Mouse (Mus musculus) spleen, embryonic (tissue): Measurements from ENCODE around the gene Tmem200b.

ENCODE experiments used
- CTCF ChIA-PET: fragments of 350-600 bp; sonication (Branson Sonifier 250); formaldehyde crosslinking; loops from one replicate; lab custom pipeline; 2022; lab: Charles Lee

The Tmem200b gene

DNA sequence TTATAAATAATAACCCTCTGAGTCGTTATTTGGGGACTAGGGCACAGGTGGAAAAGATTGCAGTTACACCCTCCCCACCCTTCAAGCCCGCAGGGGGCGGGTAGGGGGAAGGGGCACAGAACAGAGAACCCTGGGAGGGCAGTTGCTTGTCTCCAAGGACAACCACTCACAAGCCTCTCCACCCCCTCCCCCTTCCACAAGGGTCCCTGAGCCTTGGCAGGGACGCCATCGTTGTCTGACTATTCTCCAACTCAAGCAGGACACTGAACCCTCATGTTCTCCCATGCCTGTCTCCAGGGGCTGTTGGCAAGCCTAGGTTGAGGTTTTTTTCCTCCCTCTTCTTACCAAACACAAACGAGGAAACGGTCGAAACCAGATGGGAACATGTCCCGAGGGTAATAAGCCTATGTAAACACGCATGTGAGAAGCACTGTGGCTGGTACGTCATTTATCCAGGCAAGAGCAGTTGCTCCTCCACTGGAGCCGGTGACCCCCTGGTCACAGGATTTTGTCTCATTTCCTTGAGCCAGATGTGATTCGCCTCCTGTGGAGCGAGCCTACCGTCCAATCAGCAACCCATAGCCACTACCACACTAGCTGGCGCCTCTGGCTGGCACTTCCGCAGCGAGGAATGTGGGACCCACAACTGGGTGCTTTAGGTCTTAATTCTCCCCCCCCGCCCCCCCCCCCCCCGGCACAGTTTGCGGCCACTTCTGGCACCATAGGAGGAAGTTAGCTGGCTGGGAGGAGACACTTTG is 11.2 kb upstream of the Tmem200b start:
- CTCF ChIA-PET, result no interaction called here

GRCm38 (mm10) chr4:131911521-131911920 is 10.1 kb upstream of the Tmem200b start:
- CTCF ChIA-PET, result interaction anchor here (0.6 kb wide), 1 partner anchor 9 kb away, joined by 4 read pairs; no protein-coding TSS in a partner anchor

- CTCF ChIA-PET, result no interaction called here
Measured at GRCm38 (mm10) chr4:131913526-131913925, 8.0 kb upstream of the Tmem200b start.

DNA sequence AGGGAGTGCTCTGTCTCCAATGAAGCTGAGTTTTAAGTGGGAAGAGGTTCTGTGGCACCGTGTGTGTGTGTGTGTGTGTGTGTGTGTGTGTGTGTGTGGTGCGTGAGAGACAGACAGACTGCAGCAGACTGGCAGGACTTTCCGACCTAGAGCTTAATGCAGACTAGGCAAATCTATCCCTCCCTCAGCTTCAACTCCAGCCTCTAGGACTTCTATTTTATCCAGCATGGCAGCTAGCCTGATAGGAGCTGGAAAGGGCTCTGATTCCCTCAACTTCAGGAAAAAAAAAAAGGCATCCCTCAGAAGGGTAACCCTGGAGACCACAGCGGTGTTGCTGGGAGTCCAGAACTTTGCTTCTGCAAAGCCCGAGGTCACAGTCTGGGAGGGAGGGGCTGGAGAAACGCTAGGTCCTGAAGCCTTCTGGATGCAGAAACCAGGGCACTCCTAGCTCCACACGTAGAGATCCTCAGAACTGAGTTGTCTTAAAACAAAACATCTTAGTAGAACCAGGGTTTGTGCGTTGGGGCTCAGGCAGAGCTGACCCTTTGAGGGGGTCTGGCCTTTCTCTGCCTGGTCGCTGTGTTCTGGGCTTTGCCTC is 7.4 kb upstream of the Tmem200b start:
- CTCF ChIA-PET, result no interaction called here

- CTCF ChIA-PET, result interaction anchor here (0.6 kb wide), 1 partner anchor 252 kb away, joined by 3 read pairs; no protein-coding TSS in a partner anchor
Measured at GRCm38 (mm10) chr4:131914891-131915469, 6.6 kb upstream of the Tmem200b start.

- CTCF ChIA-PET, result interaction anchor here (1.3 kb wide), 1 partner anchor 14 kb away, joined by 3 read pairs; no protein-coding TSS in a partner anchor
Measured at GRCm38 (mm10) chr4:131915821-131916328, 5.7 kb upstream of the Tmem200b start.

- CTCF ChIA-PET, result interaction anchor here (0.6 to 1.3 kb wide), 2 partner anchors 14 to 162 kb away, joined by 3 read pairs; no protein-coding TSS in a partner anchor
Measured at GRCm38 (mm10) chr4:131916425-131916824, 5.1 kb upstream of the Tmem200b start.

- CTCF ChIA-PET, result interaction anchor here (0.5 to 1.3 kb wide), 4 partner anchors 13 to 531 kb away, joined by 3 to 7 read pairs (median 3); no protein-coding TSS in a partner anchor
Measured at GRCm38 (mm10) chr4:131917010-131917555, 4.5 kb upstream of the Tmem200b start.

DNA sequence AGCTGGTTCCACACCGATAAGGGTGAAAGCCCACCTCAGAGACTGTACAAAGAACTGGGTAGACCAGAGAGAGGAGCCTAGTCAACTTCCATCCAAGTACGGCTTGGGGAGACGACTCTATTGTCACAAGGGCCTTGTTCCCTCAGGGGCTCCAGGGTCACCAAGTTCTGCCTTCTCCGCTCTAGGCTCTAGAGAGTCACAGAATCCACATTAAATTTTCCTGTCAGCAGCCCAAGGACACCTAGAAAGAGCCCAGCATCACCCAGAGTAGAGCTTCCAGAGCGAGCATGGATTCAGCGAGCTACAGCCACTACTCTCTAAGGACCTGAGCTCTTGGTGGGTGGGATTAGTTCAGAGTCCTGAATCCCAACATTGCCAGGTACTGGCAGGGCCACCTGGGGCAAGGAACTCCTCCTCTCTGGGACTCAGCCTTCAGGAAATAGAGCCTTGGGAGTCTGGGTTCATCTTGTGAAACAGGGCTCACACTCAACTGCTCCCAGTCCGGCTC is 3.5 kb upstream of the Tmem200b start:
- CTCF ChIA-PET, result interaction anchor here (0.5 kb wide), 1 partner anchor 130 kb away, joined by 7 read pairs; no protein-coding TSS in a partner anchor

GRCm38 (mm10) chr4:131918711-131919500 is 2.7 kb upstream of the Tmem200b start:
- CTCF ChIA-PET, result interaction anchor here (0.8 kb wide), 1 partner anchor 948 kb away, joined by 10 read pairs; no protein-coding TSS in a partner anchor

DNA sequence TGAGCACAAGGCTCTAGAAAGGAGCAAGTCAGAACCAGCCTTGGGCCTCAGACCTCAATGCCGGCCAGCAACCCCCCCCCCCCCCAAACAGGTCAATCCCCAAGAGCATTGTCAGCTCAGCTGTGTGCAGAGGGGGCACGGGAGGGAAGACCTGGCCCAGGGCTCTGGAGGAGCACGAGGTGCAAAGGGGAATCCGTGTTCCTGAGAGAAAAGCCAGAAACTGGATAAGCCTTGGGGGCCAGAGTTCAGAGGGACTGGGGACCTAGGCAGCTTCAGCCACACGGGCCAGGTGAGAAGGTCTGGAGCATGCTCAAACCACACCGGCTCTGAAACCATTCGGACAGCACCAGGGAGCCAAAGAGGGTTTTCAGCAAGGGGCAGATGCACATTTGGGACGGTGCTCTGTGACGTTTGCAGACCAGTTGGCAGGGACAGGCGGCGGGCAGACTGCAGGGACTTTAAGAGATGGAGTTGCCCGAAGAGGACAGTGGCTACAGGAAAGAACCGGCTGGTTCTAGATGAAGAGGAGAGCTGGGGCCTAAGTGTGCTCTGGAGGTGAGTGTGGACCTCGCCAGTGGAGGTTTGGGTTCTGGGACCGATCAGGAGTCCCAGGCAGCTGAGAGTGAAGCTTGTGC is 1.9 kb upstream of the Tmem200b start:
- CTCF ChIA-PET, result interaction anchor here (0.6 to 0.8 kb wide), 2 partner anchors 8 to 948 kb away, joined by 4 to 10 read pairs; no protein-coding TSS in a partner anchor

DNA sequence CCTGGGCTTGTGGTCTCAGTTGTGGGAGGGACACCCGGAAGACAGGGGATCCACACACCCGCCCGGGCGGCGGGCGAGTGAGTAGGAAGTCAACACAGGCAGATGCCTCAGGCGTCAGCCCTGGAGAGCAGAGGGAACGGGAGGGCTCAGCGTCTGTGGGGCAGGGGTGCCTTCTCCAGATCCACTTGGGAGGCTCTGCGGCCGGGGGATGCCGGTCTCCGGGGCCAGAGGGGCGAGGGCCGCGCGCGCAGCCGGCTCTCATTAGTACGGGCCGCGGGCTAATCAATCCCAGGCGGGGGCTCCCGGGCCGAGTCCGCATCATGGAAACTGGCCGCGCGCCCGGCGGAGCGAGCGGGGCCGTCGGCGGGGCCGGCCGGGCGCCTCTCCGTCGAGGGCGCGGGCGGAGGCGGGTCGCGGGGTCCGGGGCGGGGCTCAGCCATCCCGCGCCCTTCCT is 1.4 kb upstream of the Tmem200b start:
- CTCF ChIA-PET, result interaction anchor here (0.6 kb wide), 1 partner anchor 9 kb away, joined by 4 read pairs; no protein-coding TSS in a partner anchor

DNA sequence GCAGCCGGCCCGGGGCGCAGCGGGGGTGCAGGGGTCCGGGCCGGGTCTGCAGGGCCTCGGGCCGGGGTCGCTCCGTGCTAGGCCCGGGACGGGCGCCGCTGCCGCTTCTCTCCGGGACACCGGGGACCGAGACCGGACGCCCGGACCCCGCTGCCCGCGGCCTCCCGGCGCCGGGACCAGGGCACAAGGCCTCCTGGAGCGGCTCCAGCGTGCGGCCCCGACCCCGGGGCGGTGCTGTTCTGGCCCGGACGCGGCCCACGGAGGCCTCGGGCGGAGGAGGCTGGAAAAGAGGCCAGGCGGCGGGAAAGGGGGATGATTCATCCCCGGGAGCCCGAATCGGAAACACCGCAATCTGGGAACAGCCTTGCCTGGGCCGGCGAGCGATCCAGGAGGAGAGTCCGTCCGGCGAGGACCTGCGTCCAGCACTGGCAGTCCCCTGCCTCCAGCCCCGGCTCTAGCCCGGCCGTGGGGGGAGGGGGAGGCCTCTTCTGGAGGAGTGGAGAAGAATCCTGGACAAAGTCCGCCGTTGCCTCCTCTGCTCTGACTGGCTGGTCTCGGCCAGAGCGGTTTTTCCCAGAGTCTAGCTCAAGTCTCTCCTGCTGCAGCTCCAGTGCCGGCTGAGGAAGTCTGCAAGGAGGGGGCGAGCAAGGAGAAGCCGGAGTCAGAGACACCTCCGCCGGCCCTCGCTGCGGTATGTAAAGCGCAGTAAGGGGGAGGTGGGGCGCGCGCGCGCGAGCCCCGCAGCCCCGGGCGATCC is 798 bp upstream of the Tmem200b start:
- CTCF ChIA-PET, result no interaction called here

- CTCF ChIA-PET, result no interaction called here
Measured at GRCm38 (mm10) chr4:131922404-131922803, 833 bp downstream of the Tmem200b start.

- CTCF ChIA-PET, result no interaction called here
Measured at GRCm38 (mm10) chr4:131924096-131924810, 2.7 kb downstream of the Tmem200b start.

DNA sequence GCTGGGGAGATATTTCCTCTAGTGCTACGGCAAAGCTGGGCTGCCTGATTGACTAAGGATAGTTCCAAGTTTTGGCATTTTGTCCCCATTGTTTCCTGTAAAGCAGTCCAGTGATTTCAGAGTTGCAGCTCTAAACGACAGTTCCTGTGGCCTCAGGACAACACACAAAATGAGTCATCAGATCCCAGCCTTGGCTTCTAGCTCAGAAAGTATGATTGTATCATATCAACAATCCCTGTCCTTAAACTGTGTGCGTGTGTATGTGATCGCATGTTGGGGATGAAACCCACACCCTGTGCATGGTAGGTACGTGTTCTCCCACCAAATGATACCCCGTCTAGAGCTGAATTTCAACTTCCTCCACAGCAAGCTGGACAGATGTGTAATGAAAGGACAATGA is 7.6 kb downstream of the Tmem200b start:
- CTCF ChIA-PET, result interaction anchor here (0.6 kb wide), 1 partner anchor 11 kb away, joined by 3 read pairs; no protein-coding TSS in a partner anchor

DNA sequence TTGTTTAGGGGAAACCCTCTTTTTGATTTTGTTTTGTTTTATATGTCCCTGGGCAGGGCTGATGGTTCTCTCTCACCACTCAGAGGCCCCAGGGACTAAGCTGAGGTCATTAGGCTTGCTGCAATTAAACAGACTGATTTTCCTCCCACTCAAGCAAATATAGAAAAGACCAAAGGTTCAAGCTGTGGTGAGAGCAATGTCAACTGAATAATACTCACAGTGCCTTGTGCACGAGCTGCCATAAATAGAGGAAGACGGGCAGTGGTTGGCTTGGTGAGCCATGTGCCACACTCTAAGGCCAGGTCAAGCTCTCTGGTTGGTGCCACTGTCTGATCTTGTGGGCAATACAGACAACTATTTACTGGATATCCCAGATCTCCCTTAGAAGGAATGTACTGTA is 17.9 kb downstream of the Tmem200b start:
- CTCF ChIA-PET, result no interaction called here

DNA sequence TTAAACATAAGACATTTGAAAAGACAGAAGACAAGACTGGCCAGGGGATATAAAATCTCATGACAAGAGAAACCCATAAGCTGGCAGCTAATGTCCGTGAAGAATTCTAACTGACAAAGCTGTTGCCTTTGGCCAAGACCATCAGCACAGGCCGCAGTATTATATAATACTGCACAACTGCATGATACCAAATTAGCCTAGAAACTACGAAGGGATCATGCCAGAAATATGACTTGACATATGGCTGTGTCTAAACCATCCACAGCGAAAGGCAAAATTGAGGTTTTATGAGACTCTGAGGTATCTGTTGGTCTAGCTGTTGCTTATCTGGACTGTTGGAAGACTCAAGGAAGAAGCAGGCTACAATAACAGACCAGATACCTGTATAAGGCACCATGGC is 19.3 kb downstream of the Tmem200b start:
- CTCF ChIA-PET, result no interaction called here
